ENCODE assay signal across 21 mouse cellular contexts in the genomic region with DNA sequence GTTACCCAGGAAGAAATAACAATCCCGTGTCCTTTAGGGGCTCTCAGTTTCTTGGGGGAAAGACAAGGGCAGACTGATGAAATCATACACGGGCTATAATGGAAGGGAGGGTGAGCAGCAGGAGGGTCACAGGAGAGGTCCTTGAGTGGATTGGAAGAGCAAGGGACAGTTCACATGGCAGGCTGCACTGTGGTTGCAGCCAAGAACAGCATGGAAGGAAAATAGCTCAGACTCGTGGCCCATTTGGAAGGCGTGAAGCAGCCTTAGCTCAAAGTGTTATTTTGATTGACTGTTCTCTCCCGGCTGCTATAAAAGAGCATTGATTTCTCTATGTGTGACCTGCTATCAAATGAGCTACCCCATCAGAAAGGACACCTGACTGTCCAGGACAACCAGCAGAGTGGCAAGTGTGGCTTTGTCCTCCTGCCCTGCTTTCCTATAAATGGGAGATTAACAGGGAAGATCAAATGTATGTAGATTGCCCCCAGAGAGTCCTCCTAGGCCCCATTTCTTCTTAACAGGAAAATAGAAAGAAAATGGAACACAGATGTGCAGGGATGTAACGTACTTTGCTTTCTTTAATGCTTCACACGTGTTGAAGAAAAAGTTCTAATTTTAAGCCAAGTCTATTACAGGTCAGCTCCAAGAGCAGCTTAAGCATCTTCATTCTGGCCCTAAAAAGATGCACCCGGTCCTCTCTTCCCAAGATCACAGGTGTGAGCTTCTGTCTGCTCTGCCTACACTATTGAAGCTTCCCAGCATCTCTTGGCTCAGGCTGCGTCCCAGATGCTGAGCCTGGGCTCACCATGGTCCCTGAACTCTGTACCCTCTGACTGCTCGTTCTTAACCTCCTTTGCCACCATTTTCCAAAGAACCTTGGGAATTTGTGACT. TPM values are rescaled to one million over a fixed set of nuclear protein-coding genes. Genes with fewer than 3 reads are reported as not detected.
DNase-seq lines count a peak whose midpoint lies in the region; ATAC-seq lines count a peak whose summit lies in the region.
"Had no signal": no experiment of that assay in that cellular context is flagged by ENCODE, and none has a peak within 500 bp of the region (broad histone marks: within the 10 kb centered on the region; RNA-seq: fewer than 3 reads in every experiment).

No protein-coding gene starts in this region.

- no peak overlapping the region for H3K4me3 ChIP-seq in heart, embryonic 12.5 days
- H3K4me3 ChIP-seq in midbrain, embryonic 11.5 days (ENCODE audit: low read depth, low read length), result no peak overlapping the region
- H3K4me3 ChIP-seq in midbrain, embryonic 13.5 days (replicated peaks), result no peak overlapping the region
- H3K4me3 ChIP-seq: liver, embryonic 12.5 days; midbrain, embryonic 12.5 days; myocyte; neural tube, embryonic 15.5 days had no signal

- no peaks in the 10 kb centered on the region for H3K36me3 ChIP-seq in heart, embryonic 12.5 days
- H3K36me3 ChIP-seq in midbrain, embryonic 11.5 days (ENCODE audit: control insufficient read depth, insufficient read depth, low read length), result no peaks in the 10 kb centered on the region
- H3K36me3 ChIP-seq in midbrain, embryonic 13.5 days, result no peaks in the 10 kb centered on the region
- H3K36me3 ChIP-seq: midbrain, embryonic 12.5 days; neural tube, embryonic 15.5 days had no signal

- peak; percentile 17 for DNase-seq in embryo, embryonic 11 days
- DNase-seq in embryo, embryonic 9.5 days (ENCODE audit: extremely low spot score), result no peak
- peak; percentile 37 for DNase-seq in heart, adult 8-10 months (ENCODE audit: low spot score)
- peak; percentile 69 for DNase-seq in midbrain, embryonic 11.5 days (ENCODE audit: low spot score, missing footprints)
- DNase-seq in retina, postnatal 1 day, result no peak
- DNase-seq in spleen, adult 12 weeks (ENCODE audit: low spot score), result no peak
- DNase-seq: adrenal gland, adult 8-10 months; cerebellum, adult 18-20 months; forebrain, postnatal 0 days; kidney, adult 11 months; lung, embryonic 14.5 days; spleen, adult 18-20 months; thymus, adult 18-20 months had no signal

- H3K9ac ChIP-seq in heart, embryonic 12.5 days, result no peak overlapping the region
- no peak overlapping the region for H3K9ac ChIP-seq in midbrain, embryonic 11.5 days (ENCODE audit: low read length)
- H3K9ac ChIP-seq in midbrain, embryonic 13.5 days (replicated peaks), result no peak overlapping the region
- H3K9ac ChIP-seq: forebrain, postnatal 0 days; liver, embryonic 12.5 days; lung, embryonic 14.5 days; midbrain, embryonic 12.5 days; neural tube, embryonic 15.5 days had no signal

- H3K27me3 ChIP-seq in heart, embryonic 12.5 days (replicated peaks), result no peaks in the 10 kb centered on the region
- H3K27me3 ChIP-seq in midbrain, embryonic 11.5 days (ENCODE audit: control insufficient read depth, insufficient read depth, low read length), result no peaks in the 10 kb centered on the region
- no peaks in the 10 kb centered on the region for H3K27me3 ChIP-seq in midbrain, embryonic 13.5 days
- H3K27me3 ChIP-seq: liver, embryonic 12.5 days; midbrain, embryonic 12.5 days; neural tube, embryonic 15.5 days had no signal

- H3K4me1 ChIP-seq in heart, embryonic 12.5 days (replicated peaks), result no peaks in the 10 kb centered on the region
- no peaks in the 10 kb centered on the region for H3K4me1 ChIP-seq in midbrain, embryonic 11.5 days (ENCODE audit: control insufficient read depth, insufficient read depth, low read length)
- H3K4me1 ChIP-seq in midbrain, embryonic 13.5 days (replicated peaks), result no peaks in the 10 kb centered on the region
- H3K4me1 ChIP-seq: liver, embryonic 12.5 days; midbrain, embryonic 12.5 days; neural tube, embryonic 15.5 days had no signal

- no peak for ATAC-seq in heart, embryonic 12.5 days (ENCODE audit: insufficient number of reproducible peaks, low FRiP score)
- ATAC-seq in midbrain, embryonic 11.5 days (ENCODE audit: low FRiP score), result no peak
- ATAC-seq in midbrain, embryonic 13.5 days, result no peak
- ATAC-seq: forebrain, postnatal 0 days; hindbrain, postnatal 0 days; liver, embryonic 12.5 days had no signal

- H3K27ac ChIP-seq in heart, embryonic 12.5 days (ENCODE audit: poor library complexity, severe bottlenecking), result no peak overlapping the region
- H3K27ac ChIP-seq in midbrain, embryonic 11.5 days (ENCODE audit: low read depth, low read length), result no peak overlapping the region
- H3K27ac ChIP-seq in midbrain, embryonic 13.5 days, result no peak overlapping the region
- H3K27ac ChIP-seq: hindbrain, postnatal 0 days; liver, embryonic 12.5 days; macrophage; midbrain, embryonic 12.5 days; neural tube, embryonic 15.5 days had no signal

- no peak overlapping the region for H3K4me2 ChIP-seq in heart, embryonic 12.5 days
- no peak overlapping the region for H3K4me2 ChIP-seq in midbrain, embryonic 11.5 days
- H3K4me2 ChIP-seq in midbrain, embryonic 13.5 days (replicated peaks), result no peak overlapping the region
- H3K4me2 ChIP-seq: liver, embryonic 12.5 days; lung, embryonic 14.5 days; midbrain, embryonic 12.5 days; neural tube, embryonic 15.5 days had no signal

- H3K9me3 ChIP-seq in heart, embryonic 12.5 days (replicated peaks), result no peaks in the 10 kb centered on the region
- H3K9me3 ChIP-seq in midbrain, embryonic 11.5 days (ENCODE audit: control insufficient read depth, low read length), result no peaks in the 10 kb centered on the region
- no peaks in the 10 kb centered on the region for H3K9me3 ChIP-seq in midbrain, embryonic 13.5 days
- H3K9me3 ChIP-seq: liver, embryonic 12.5 days; midbrain, embryonic 12.5 days; neural tube, embryonic 15.5 days had no signal

- 76% methylated on average over 10 of the region's 10 CpGs for WGBS in heart, embryonic 12.5 days
- WGBS in midbrain, embryonic 11.5 days, result 83% methylated on average over 10 of the region's 10 CpGs
- 77% methylated on average over 10 of the region's 10 CpGs for WGBS in midbrain, embryonic 13.5 days

RNA-seq across cellular contexts. Expression of gene Rbp1, which starts 34.8 kb away (rescaled TPM):
- 1 to 10 TPM; 4.9 to 7.8 (median 5.4) TPM for total RNA-seq in heart, adult 8-10 months (2022)
- polyA plus RNA-seq in heart, embryonic 12.5 days (2016; fragmentation: Nextera tagmentation; extraction: Ambion mirVana), result 60.3 and 64.1 TPM in 2 replicates
- polyA plus RNA-seq in midbrain, embryonic 11.5 days (2014; fragmentation: Nextera tagmentation; extraction: Ambion mirVana), result 26.0 and 27.5 TPM in 2 replicates
- 24.8 and 28.4 TPM in 2 replicates for polyA plus RNA-seq in midbrain, embryonic 13.5 days (2015; fragmentation: Nextera tagmentation; extraction: Ambion mirVana)

Comparison
In these comparisons a context has a peak if more than half of its experiments do, and no peak if none do; other contexts are left out.
1. DNase-seq: peak in embryo, embryonic 11 days (single experiment), heart, adult 8-10 months (single experiment) and midbrain, embryonic 11.5 days (single experiment); none in embryo, embryonic 9.5 days (single experiment), retina, postnatal 1 day (single experiment) and spleen, adult 12 weeks (single experiment).